Mouse (Mus musculus): ENCODE data around the gene Wipf3.

- TF ChIP-seq CTCF (conservative IDR thresholded peaks at IDR 0.05; ENCODE audit: insufficient read depth, insufficient read length, low read depth, low read length) (no peak), POLR2A (IDR thresholded peaks at IDR 0.05; ENCODE audit: low read depth, low read length) (no peak)
Observed at GRCm38 (mm10) chr6:54443657-54444056, 14.3 kb downstream of the Wipf3 start.
